Mouse (Mus musculus) ES-E14 (cell line): Measurements from ENCODE around the gene Eef1akmt2.

Source experiments
- ZC3H11A ChIP-seq: IDR thresholded peaks from 2 replicates; pipeline ENCODE4 v1.6.1; 2012; ENCODE audit warnings: low read depth, mild to moderate bottlenecking, inconsistent platforms, low read length, borderline replicate concordance
- ZNF384 ChIP-seq: IDR thresholded peaks from 2 replicates; pipeline ENCODE4 v1.6.1; 2012; ENCODE audit warnings: low read depth, low read length, inconsistent platforms

DNA sequence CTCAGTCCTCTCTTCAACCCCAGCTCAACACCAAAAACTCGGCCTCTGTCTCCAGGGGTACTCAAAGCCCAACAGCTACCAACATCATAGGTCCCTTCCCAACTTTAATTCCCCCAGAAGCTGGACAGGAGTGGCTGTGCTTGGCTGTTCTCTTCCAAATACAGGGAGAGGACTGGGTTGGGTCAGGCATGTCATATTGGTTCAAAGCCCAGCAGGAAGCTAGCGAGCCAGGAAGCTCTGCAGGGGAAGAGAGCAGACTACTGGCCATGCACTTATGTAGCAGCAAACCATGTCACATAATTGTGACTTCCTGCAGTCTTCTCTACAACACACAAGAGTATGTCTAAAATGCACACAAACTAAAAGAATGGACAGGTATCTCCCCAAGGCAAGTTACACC, 50.4 kb downstream of the Eef1akmt2 start:
- TF ChIP-seq ZC3H11A = no peak
- no peak for TF ChIP-seq ZNF384
